In the genomic region with DNA sequence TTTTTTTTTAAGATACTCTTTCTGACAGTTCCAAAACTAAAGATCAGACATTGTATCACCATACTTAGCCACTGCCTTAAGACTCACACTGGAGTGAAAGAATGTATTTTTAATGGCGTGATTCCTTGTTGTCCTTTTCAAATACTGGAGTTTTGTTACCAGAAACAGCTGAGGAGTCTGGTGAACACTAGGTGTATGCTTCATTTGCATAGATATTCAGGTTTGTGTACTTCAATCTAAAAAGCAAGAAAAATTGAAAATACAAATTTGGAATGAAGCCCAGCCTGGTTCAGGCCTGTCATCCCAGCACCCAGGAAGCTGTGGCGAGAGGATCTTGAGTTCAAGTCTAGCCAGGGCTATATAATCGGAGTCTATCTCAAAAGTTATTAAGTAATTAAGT, we compare ENCODE assay signal across 7 mouse cellular contexts. TPM values are rescaled to one million over a fixed set of nuclear protein-coding genes. Genes with fewer than 3 reads are reported as not detected.
DNase-seq lines count a peak whose midpoint lies in the region; ATAC-seq and TF ChIP-seq lines count a peak whose summit lies in the region.

No protein-coding gene starts in this region.

- H3K36me3 ChIP-seq in lung, embryonic 15.5 days = no peaks in the 10 kb centered on the region
- H3K36me3 ChIP-seq in embryonic facial prominence, embryonic 12.5 days = no peaks in the 10 kb centered on the region
- no peaks in the 10 kb centered on the region for H3K36me3 ChIP-seq in hindbrain, postnatal 0 days (ENCODE audit: insufficient read depth, low read length)
- H3K36me3 ChIP-seq in neural tube, embryonic 15.5 days = no peaks in the 10 kb centered on the region

- no peak for ATAC-seq in lung, embryonic 15.5 days (ENCODE audit: borderline replicate concordance, extremely low read depth, low FRiP score, low TSS enrichment)
- no peak for ATAC-seq in embryonic facial prominence, embryonic 12.5 days (ENCODE audit: insufficient number of reproducible peaks, insufficient read depth, low FRiP score, low TSS enrichment)
- ATAC-seq in hindbrain, postnatal 0 days = no peak
- ATAC-seq in neural tube, embryonic 15.5 days (ENCODE audit: low FRiP score) = no peak

- no peaks in the 10 kb centered on the region for H3K9me3 ChIP-seq in lung, embryonic 15.5 days
- H3K9me3 ChIP-seq in embryonic facial prominence, embryonic 12.5 days = no peaks in the 10 kb centered on the region
- H3K9me3 ChIP-seq in hindbrain, postnatal 0 days (ENCODE audit: low read length) = no peaks in the 10 kb centered on the region
- H3K9me3 ChIP-seq in neural tube, embryonic 15.5 days (replicated peaks) = no peaks in the 10 kb centered on the region

- no peaks in the 10 kb centered on the region for H3K27me3 ChIP-seq in lung, embryonic 15.5 days
- no peaks in the 10 kb centered on the region for H3K27me3 ChIP-seq in embryonic facial prominence, embryonic 12.5 days
- peaks cover 9% of the 10 kb centered on the region; the same call in 1 of the 2 replicates for H3K27me3 ChIP-seq in hindbrain, postnatal 0 days (ENCODE audit: insufficient read depth, low read length)
- peaks cover 35% of the 10 kb centered on the region for H3K27me3 ChIP-seq in neural tube, embryonic 15.5 days (replicated peaks)

- H3K4me1 ChIP-seq in lung, embryonic 15.5 days = peaks cover 43% of the 10 kb centered on the region
- H3K4me1 ChIP-seq in embryonic facial prominence, embryonic 12.5 days = peaks cover 7% of the 10 kb centered on the region
- H3K4me1 ChIP-seq in hindbrain, postnatal 0 days (ENCODE audit: insufficient read depth, low read length) = peaks cover 8% of the 10 kb centered on the region
- peaks cover 27% of the 10 kb centered on the region for H3K4me1 ChIP-seq in neural tube, embryonic 15.5 days

- peak overlapping the region; percentile 97 for H3K27ac ChIP-seq in lung, embryonic 15.5 days
- no peak overlapping the region for H3K27ac ChIP-seq in embryonic facial prominence, embryonic 12.5 days
- H3K27ac ChIP-seq in hindbrain, postnatal 0 days = no peak overlapping the region
- no peak overlapping the region for H3K27ac ChIP-seq in neural tube, embryonic 15.5 days (replicated peaks)

- TF ChIP-seq CTCF in hindbrain, postnatal 0 days (IDR thresholded peaks at IDR 0.05; ENCODE audit: low read depth) = no peak

- no peak for DNase-seq in lung, adult 18-20 months
- no peak for DNase-seq in hindbrain, postnatal 0 days (ENCODE audit: low spot score)
- no peak for DNase-seq in left cerebral cortex, adult 11 months (ENCODE audit: low spot score)
- no peak for DNase-seq in left cerebral cortex, adult 9 months (ENCODE audit: low spot score in 2 of 2)

- peak overlapping the region; percentile 88 for H3K4me2 ChIP-seq in lung, embryonic 15.5 days
- peak overlapping the region; percentile 85 for H3K4me2 ChIP-seq in embryonic facial prominence, embryonic 12.5 days (replicated peaks)
- H3K4me2 ChIP-seq in hindbrain, postnatal 0 days (ENCODE audit: low read depth, low read length) = peak overlapping the region; percentile 66
- peak overlapping the region; percentile 61 for H3K4me2 ChIP-seq in neural tube, embryonic 15.5 days

- peak overlapping the region; percentile 66 for H3K4me3 ChIP-seq in lung, embryonic 15.5 days
- peak overlapping the region; percentile 66 for H3K4me3 ChIP-seq in embryonic facial prominence, embryonic 12.5 days
- peak overlapping the region; percentile 45; the same call in 1 of the 2 replicates for H3K4me3 ChIP-seq in hindbrain, postnatal 0 days (ENCODE audit: low read length)
- peak overlapping the region; percentile 45; the same call in 1 of the 2 replicates for H3K4me3 ChIP-seq in neural tube, embryonic 15.5 days (replicated peaks)

- 65% methylated on average over 3 of the region's 3 CpGs for WGBS in lung, embryonic 15.5 days
- WGBS in embryonic facial prominence, embryonic 12.5 days = 79% methylated on average over 3 of the region's 3 CpGs
- WGBS in hindbrain, postnatal 0 days = 86% methylated on average over 3 of the region's 3 CpGs
- WGBS in neural tube, embryonic 15.5 days = 90% methylated on average over 3 of the region's 3 CpGs

- H3K9ac ChIP-seq in lung, embryonic 15.5 days = peak overlapping the region; percentile 86
- H3K9ac ChIP-seq in embryonic facial prominence, embryonic 12.5 days = no peak overlapping the region
- no peak overlapping the region for H3K9ac ChIP-seq in hindbrain, postnatal 0 days (replicated peaks; ENCODE audit: low read length)
- H3K9ac ChIP-seq in neural tube, embryonic 15.5 days (replicated peaks) = no peak overlapping the region

RNA-seq across cellular contexts. Expression of a gene that starts 1.2 kb away (rescaled TPM):
- 18.3 and 18.4 TPM in 2 replicates for polyA plus RNA-seq in lung, embryonic 15.5 days (2015; fragmentation: Nextera tagmentation; extraction: Ambion mirVana)
- polyA plus RNA-seq in embryonic facial prominence, embryonic 12.5 days (2016; fragmentation: Nextera tagmentation; extraction: Ambion mirVana) = 9.1 TPM in 2 replicates
- total RNA-seq in hindbrain, postnatal 0 days (2014; rRNA removed) = 4.5 and 6.7 TPM in 2 replicates
- polyA plus RNA-seq in hindbrain, postnatal 0 days (2015; fragmentation: Nextera tagmentation; extraction: Ambion mirVana) = 4.7 and 5.2 TPM in 2 replicates
- polyA plus RNA-seq in neural tube, embryonic 15.5 days (2015; fragmentation: Nextera tagmentation; extraction: Ambion mirVana) = 2.6 and 4.5 TPM in 2 replicates
